Mouse (Mus musculus) thymus, postnatal 36 days (tissue): ENCODE data around the gene Lrrc3c.

ENCODE experiments used
- DNase-seq, 2 experiments: peaks; one replicate each; pipeline ENCODE4 v3.0.0; 2022; ENCODE audit warnings: mixed read lengths in 2 of 2

Lrrc3c gene

DNA sequence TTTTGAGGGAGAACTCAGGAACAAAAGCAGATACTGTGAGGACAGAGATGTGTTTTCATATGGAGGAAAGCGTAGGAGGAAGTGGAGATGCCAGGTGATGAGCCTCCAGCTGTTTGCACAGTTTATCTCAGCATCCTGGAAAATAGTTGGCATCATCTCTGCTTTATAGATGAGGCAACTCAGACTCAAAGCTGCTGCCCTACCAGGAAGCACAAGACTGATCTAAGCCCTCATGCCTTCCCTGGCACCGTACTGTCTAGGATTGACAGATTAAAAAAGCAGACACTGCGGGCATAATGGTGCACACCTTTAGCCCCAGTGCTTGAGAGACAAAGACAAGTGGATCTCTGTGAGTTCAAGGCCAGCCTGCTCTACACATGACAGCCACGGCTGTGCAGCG is 32.6 kb downstream of the Lrrc3c start:
- DNase-seq: no peak

DNA sequence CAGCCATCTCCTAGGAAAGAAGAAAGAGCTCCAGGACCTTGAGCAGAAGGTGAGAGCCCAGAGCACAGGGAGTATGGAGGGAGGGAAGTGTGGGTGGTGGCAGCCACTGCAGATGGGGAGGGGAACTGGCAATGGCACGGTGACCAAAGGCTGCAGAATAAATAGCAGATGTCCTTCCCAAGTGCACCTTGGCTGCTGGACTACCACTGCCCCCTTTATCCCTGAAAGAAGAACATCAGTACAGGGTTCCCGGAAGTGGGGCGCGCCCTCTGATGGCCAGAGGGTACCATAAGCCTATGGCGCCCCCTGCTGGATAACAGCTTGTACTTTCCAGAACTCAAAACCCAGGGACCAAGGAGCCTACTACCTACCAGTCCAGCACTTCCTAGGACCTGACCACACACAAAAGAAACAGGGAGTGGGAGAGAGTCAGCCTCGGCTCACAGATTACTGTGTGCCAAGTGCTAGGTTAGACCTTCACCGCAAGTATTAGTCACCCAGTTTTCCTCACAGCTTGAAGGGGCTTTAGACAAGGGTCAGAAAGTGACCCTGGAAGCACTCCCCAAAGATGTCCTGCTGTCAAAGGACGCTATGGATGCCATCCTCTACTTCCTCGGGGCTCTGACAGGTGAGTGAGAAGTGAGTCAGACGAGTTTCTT is 37.4 kb downstream of the Lrrc3c start:
- peak; percentile 44 to 52 for DNase-seq

DNA sequence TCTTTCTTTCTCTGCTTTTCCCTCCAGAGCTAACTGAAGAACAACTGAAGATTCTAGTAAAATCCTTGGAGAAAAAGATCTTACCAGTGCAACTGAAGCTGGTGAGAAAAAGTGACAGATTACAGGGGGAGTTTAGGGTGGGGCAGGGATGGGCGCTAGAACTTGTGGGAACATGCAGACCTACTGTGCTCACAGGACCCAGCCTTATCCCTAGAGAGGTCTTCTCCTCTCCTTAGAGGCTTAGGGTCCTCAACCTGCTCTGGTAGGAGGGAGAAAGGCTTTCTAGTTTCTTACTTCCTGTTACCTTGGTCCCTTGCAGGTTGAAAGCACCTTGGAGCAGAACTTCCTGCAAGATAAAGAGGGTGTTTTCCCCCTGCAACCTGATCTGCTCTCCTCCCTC is 39.4 kb downstream of the Lrrc3c start:
- no peak for DNase-seq

DNA sequence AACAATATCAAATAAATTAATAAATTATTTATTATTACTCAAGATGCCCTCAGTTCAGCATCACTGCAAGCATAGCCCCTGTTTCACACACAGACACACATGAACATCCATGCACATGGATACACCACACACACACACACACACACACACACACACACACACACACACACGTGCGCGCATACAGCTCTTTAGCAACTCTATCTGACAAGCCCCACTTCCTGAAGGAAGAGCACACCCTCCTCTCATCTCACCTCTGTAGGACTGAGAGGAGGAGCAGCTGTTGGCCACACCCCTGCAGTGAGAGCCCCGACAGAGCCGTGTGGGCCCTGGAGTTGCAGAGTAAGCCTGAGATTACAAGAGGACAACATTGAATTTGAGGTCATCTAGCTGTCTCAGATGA is 42.0 kb downstream of the Lrrc3c start:
- no peak for DNase-seq

DNA sequence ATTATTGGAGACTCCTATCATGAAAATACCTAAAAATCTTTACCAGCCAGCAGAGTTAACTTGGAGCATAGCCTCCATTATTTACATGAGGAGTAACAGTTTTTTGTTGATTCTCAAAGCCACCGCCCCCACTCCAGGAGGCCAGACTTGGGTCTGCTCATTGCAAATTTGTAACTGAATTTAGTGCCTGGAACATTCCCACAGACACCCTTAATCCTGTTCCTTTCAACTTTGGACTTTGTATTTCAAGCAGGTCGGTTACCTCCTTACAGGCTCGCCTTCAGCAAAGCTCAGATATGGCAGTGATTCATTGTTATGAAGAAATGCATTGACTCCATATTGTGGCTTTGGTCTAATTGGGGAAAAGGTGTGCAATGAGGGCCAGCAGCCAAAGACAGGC is 46.7 kb downstream of the Lrrc3c start:
- no peak for DNase-seq

DNA sequence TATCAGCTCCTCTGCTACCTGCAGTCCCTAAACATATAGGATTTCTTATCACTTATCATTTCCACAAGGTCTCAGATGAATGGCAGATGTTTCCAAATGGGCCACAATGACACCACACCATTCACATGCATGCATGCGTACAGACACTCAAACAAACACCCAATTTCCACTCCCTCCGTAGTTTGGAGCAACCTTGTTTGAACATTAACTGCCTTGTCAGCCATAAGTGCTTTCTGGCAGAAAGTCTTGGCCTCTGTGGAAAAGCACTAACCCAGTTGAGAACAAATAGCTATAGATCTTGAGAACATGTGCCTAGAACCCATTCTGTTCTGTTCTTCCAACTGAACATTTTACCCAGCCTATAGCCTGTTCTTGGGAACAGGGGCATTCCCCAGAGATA is 47.9 kb downstream of the Lrrc3c start:
- DNase-seq: no peak

DNA sequence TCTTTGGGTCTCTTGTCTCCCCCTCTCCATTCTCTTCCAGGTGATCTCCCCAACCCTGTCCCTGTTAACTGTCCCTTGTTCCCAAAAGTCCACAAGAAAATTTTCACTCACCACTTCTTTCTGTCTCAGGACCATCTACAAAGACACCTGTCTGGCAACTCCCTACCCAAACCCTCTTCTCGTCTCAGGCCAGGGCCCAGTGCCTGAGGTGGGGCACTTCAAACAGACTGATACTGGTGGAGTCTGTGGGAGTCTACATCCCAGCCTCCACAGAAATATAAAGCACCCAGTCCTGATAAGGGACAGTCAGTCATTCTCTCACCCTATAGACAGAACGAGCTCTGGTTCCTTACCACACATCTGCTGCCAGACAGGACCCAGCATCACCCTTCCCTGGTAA is 48.4 kb downstream of the Lrrc3c start, which contains the start of gene Gsdma2:
Gene Gsdma2, plus strand, starts transcription at position 301 of the 400 bp plus-strand sequence.
- DNase-seq: no peak
